Mouse (Mus musculus) right cerebral cortex, postnatal 14 days (tissue): ENCODE data around the gene Ankmy1.

ENCODE experiments used
- DNase-seq: peaks from one replicate; pipeline ENCODE4 v3.0.0; 2022

Ankmy1 gene

DNA sequence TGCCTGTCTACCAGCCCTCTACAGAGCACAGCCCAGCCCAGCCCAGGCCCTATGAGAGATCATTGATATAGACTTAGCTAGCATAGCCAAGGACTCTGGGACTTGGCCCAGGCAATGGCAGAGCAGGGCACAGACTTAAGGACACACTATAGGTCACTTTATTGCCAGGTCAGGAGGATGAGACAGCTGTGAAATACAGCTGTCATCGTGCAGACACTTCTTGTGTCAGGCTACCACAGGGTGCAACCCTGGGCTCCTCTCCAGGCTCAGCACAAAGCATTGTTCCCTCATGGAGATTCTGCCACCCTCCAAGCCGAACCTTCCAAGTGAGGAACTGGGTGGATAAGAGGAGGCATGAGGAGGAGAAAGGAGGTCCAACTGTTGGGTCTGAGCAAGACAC, 32.7 kb downstream of the Ankmy1 start:
- DNase-seq, result no peak

DNA sequence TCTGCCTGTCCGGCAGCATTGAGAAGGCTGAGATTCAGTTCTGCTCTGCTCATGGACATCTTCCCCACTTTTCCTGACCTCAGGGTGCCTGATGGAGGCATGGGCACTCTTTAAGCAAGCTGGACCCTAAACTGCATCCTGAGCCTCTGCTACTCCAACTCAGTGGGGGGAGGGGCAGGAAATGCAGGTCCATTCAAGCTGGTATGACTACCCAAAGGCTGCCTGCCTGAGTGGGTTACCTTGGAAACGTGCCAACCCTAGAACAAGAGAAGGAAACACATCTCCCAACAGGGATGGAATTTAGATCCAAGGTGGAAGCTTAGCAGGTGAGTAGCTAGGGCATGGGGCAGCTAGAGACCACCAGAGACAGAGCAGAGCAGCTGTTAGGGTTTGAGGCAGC, 36.5 kb downstream of the Ankmy1 start:
- DNase-seq, result peak; percentile 42

DNA sequence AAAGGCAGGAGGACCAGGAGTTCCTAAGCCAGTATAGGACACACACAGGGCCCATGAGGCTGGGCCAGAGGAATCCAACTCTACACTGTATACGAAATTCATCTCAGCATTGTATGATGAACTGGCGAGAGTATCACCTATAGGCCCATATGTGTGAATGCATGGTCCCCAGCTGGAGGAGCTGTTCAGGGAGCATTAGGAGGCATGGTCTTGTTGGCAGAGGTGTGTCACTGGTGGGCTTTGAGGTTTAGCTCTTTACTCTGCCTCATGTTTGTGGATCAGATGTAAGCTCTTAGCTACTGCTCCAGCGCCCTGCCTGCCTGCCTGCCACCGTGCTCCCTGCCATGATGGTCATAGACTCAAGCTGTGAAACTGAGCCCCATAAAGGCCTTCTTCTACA, 39.4 kb downstream of the Ankmy1 start:
- no peak for DNase-seq

DNA sequence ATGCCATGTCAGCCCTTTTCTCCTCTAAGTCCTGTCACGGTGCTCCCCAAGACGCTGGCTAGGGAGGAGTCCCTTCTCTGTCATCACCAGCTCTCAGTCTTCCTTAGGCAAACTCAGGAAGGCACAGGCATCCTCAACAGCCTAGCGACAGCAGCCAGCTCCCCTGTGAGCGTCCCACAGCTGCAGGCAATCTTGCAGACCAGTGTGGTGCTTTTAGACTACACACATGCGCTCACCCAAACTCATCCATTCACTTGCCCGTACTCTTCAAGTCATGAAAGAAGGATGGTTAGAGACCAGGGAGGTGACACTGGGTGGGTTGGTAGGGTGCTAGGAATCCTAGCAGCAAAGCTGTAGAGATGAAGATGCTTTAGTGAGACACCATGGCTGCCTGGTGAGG, 41.2 kb downstream of the Ankmy1 start:
- DNase-seq, result no peak

DNA sequence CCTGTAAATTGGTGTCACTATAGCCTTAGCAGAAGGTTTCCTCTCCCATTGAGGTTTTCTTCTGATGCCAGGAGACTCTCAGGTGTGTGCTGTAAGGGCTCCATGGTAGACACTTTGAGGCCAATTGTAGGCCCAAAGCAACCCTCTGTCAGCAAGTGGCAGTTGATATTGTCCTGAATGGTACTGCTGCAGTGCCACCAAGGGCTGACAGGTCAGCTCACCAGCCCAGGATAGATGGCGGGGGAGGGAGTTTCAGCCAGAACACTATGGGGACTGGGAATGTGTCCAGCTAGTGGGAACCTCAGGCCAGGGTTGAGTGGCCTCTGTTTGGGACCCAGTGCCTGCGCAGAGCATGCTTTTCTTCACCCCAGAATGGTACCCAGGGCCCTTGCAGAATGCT, 50.3 kb downstream of the Ankmy1 start:
- no peak for DNase-seq

DNA sequence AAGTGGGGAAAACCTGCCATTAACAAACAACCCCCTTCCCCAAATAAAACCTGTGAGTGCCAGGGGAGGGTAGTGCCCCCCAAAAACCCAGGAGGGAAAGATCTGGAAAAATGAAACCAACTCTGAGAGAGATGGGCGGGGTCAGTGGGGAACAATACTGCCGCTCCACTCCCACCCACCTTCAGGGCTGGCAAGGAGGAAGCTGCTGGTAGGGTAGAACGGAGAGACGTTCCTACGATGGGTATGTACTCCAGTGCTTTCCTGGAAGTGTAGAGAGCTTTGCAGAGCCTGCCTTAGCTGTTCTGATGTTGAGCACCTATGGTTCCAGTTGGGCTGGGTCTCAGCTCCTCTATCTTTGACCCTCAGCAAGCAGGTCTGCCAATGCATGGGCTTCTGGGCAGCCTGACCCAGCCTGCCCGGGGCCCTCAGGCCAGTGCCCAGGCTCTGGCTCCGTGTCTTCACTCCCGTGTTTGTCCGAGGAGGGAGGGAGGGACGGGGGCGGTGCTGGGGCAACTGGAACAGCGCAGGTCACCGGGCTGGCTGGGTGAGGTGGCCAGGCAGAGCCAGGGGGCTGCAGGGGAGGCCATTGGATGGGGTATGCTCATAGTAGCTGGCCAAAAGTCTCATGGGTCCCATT, 52.6 kb downstream of the Ankmy1 start:
- DNase-seq, result no peak

DNA sequence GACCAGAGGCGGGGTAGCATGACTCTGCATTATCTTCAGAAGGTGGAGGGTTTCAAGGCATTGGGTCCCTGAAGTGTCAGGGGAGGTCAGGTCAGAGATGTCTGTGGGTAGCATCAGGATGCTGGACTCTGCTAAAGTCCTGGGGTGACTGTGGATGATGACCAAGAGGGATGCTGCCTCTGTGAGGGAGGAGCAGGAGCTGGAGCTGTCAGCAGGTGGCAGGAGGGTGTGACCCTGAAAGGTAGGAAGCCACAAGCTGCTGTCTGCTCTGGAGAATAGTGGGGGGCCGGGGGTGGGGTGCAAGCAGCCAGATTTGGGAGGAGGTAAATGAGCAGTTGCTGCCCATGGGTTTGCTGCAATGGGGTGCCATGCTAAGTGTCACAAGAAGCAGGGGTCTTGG, 53.2 kb downstream of the Ankmy1 start:
- no peak for DNase-seq

DNA sequence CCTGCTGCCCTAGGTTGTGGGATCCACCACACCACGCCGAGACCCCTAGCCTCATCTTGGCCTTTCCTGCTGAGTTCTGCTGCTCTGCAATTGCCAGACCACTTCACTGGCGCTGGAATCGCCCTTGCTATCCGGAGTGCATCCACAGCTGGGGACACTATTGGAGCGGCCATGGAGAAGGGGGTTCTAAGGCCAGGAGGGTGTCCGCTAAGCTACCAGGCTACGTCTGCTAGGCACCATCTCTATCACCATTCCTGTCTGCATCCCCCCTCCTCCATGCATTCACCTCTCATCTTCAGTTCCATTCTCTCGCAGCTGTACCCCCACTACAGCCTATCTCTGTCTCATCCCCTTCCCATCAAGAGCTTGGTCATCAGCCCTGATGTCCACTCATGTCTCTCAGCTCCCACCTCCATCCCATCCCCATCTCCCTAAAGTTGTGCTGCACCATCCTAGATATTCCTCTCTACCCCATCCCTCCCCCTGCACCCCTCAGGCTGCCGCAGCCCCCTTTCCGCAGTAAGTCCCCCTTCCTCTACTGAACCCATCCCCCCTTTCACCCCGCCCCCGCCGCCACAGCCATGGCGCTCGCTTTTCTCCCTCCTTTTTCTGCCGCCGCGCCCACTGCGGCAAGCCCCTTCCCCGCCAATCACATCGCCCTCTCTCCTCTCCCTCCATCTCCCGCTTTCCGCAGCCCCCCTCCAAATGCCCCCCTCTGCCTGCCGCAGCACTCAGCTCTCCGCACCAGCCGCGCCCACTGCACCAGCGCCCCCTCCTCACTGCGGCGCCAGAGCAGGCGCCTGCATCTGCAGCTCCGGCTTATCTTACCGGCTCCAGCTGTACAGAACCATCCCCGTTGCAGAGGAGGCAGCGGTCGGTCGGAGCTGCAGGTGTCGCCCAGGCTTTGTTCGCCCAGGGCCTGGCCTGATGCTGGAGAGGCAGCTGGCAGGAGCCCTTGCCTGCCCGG, 54.5 kb downstream of the Ankmy1 start:
- peak; percentile 67 for DNase-seq

DNA sequence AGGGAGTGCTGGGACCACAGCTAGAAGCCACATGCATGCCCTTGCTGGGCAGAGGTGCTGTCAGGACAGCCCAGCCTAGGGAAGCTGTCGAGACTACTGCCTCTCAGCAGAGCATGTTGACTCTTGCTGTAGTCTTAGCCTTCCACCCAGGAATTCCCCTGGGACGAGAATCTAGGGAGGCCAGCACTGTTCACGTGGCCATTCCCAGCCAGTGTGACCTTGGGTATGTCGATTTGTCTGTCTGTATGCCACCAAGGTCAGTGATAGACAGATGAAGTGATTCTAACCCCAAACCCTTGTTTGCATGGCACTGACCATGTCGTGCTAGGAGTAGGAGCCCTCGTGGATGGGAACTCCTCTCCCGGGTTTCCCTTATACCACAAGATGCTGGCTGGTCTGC, 56.8 kb downstream of the Ankmy1 start:
- no peak for DNase-seq

DNA sequence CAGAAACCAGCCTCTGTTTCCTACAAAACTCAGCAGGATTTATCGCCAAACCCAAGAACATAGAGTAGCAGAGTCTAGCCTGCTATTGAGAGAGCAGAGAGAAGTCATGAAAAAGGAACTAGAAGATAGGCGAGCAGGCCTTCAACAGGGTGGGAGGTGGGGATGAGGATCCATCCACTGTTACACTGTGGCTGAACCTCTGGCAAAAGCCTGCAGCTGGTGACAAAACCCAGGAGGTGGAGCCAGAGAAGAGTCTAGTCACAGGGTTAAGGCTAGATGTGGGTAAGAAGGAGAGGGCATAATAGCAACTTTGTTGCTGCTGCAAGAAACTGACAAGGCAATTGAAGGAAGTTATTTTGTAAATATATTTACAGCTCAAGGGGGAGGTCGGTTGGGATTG, 61.3 kb downstream of the Ankmy1 start:
- no peak for DNase-seq

DNA sequence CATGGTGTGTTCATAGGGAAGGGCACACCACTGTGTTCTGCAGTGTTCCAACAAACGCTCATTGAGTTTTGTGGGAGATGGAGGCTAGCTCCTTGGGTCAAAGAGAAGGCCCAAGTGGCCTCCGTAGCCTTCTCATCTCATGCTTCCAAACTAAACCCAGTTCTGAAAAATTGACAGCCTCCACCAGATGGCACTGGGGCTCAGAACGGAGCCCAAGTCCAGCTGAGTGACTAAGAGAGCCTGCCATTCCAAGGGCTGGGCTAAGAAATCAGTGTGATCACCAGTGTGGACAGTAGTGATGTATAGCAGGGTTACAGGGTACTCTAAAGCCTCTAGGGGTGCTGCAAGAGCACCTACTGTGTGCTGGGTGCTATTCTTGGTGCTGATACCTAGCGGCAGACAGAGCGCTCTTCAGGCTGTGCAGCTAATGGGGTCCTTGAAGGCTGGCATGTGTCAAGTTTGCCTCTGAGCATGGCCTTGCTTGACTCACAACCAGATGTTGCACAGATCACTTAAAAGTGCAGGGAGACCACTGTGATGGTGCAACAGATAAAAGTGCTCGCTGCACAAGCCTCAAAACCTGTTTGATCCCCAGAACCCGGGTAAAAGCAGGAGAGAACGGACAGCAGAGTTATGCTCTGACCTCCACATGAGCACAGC, 62.3 kb downstream of the Ankmy1 start:
- no peak for DNase-seq

DNA sequence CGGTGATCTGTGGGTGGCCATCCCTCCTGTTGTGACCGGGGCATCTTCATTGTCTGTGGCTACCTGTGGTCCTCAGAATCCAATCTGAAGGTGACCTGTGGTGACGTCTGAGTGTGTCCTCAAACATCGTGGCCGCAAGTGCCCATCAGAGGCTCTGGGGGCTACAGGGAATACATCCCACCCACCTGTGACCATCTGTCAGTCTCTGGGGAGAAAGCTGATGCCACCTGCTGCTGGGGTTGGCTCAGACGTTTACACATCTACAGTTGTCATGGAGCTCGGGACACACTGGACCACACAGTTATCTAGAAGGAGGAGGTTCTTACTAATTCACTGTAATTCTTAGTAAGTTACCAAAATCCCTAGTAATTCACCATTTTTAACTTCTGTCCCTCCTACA, 63.5 kb downstream of the Ankmy1 start:
- no peak for DNase-seq

DNA sequence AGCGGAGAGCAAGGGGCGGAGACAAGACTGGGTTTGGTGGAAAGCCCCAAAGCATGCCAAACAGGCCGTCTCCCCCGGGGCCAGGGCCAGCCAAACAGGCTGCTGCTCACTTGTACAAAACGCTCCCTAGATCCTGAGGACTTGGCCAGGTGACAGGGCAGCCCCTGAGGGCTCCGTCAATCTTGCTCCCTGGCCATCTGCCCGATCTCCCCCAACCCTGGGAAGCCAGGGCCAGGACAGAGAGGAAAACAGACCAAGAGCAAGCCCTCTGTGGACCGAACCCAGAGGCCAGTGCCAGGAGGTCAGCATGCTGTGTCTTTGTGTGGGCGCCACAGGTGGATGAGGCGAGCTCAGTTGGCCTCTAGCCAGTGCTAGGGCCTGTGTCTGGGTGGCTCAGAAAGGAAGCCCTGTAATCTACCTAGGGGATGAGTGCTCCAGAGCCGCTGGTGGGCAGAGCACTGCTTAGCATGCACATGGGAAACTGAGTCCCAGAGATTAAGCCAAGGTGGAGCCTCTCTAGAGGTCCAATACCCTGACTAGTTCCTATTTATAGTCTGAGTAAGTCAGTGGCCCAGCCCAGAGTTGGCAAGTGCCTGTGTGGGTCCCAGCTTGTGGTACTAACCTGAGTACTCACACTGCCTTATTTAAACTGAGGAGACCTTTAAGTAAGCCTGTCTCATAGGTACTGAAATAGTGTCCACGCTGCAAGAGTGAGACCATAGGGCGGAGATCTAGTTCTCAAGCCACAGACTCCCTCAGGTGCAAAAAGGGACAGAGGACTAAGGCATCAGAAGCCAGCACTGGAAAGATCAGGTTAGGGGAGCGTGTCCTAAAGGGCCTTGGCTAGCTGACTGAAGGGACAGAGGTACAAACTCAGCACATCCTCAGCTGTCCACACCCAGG, 64.5 kb downstream of the Ankmy1 start:
- no peak for DNase-seq

DNA sequence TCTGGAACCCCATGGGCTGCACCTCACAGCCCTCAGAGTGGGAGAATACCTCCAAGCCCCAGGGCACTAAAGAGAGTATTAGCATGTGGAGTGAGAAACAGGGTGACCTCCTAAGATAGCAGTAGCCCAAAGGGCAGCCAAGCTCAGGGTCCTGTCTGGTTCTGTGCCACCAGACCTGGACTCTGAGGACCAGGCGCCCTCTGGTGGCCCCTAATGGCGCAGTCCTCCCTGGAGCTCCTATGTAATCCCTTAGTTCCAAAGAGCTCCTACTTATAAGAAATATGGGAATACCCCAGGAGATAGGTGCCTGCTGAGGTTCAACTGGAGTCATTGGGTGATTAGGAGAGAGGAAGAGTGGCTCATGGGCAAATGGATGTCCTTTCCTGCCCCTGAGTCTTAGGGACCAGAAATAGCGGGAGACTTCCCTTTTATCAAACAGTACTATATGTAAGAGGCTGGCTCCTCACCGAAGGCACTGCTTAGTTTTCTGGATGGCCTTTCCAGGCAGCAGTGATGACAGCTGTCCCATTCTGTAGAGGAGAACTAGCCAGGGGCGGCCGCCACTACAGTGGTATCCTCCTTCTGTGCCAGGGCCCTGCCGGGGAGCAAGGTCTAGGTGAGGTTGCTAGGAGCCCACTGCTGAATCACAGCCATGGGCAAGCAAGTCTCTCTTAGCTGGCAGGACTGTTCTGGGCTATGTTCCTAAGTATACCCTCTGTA, 68.6 kb downstream of the Ankmy1 start:
- DNase-seq, result peak; percentile 86

DNA sequence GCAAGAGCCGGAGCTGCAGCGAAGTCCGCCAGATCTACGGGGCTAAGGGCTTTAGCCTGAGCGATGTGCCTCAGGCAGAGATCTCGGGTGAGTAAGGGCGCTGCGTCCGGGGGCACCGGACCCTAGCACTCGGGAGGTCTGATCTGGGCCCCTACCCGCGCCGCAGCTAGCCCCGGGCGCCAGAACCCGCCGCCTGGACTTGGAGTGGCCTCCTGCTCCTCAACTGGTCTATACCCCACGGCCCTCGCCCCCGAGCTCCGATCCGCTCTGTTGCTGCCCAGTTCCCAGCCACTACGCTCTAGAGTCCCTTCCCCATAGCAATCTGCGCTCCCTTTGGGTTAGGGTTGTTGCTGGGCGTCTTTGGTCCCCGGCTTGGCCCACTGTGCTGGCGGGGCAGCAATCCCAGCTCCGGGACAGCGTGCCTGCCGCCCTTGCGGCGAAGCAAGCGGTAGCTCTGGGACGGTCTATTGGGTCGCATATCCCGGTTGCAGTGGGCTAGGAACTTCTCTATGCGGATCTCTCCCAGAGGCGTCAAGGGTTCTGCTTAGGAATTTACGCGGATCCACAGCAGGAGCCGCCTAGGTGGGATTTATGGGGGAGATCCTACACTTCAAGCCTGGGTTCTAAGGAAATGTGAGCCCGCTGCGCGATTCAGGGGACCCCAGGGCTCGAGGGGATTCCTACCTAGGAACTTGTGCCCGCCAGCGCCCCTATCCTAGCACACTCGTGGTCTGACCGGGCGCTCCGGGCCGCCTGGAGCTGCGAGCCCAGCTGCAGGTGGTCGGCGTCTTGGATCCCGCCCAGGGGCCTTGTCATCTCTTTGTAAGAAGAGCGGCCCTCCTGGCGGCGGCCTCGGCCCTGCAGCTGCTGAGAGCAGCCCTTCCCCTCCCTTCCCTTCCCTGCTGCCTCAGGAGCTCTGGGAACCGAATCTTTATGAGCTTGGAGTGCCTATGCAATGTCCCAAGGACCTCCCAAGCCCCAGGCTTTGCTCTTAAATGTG, 70.4 kb downstream of the Ankmy1 start:
- peak; percentile 74 for DNase-seq

DNA sequence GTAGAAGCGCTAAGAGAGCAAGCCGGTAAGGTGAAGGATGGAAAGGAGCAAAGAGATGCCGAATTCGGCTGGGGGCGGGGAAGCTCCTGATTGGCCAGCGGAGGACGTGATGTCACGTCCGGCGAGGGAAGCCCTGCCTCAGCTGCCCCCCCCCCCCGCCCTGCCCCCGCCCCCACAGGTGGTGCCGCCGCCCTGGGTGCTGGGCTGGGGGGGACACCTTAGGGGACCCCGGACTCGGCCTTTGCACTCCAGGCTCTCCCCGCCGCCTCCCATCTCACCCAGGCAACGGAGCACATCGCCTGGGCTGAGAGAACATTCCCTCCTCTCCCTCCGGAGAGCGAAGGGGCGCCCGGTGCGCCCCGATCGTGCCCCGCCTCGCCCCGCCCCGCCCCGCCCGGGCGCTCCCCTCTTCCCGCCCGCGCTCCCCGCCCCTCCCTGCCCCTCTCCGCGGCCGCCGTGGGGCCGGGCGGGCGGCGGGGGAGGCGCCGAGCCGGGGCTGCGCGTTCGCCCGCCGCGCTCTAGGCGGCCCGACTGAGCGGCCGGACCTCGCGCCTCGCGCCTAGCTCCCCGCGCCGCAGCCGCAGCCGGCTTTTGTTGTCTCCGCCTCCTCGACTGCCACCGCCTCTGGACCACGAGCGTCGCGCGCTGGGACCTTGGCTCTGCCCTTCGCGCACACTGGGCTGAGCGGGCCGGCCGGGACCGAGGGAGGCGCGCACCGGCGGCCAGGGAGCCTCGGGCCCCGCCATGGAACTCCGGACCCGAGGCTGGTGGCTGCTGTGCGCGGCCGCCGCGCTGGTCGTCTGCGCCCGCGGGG, 71.3 kb downstream of the Ankmy1 start, which contains the start of gene Gpc1:
Gpc1 (plus strand) TSS at position 458 of the 814 bp plus-strand sequence.
- peak; percentile 86 for DNase-seq

DNA sequence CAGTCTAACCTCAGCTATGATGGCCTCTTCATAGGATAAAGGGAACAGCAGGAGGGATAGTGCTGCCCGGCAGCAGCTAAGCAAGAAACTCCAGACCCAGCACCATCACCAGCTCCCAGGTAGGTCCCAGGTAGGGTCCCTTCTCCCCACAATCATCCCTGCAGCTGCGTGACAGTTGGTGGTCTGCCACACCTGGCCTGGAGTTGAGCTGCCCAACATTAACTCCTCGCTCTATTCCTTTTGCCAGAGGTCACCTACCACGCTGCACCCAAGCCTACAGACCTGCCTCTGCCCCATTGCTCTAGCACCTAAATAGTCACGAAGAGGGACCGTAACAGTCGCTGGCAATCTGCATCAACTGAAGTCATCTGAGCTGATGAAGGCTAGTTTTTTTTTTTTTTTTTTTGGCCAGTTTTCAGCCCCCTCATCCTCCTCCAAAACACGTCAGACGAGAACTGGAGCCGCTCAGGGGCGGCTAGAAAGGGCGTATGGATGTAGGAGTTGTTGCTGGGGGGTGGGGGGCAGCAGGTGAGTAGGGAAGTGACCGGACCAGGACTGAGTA, 72.0 kb downstream of the Ankmy1 start:
- no peak for DNase-seq

DNA sequence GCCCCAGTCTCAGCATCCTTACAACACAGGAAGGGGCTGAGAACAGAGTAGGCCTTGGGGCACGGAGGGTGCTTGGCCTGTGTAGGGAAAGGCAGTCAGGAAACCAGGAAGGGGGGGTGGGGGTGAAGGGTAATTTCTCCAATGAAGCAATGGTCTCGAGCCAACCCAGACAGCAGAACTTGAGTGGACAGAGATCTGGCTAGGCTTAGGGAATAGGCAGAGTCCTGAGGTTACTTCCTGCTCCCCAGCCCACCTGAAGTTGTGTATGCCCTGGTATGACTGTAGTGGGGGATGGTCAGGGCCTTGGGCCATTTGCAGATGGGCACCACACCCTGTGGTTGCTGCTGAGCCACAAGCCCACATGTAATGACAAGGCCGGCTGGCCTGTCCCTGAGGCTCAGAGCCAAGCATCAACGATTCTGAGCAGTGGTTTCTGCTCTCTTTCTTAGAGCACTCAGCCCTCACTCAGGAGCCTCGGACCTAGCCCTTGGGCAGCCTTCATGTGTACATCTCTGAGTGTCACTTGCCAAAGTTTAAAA, 86.9 kb downstream of the Ankmy1 start:
- no peak for DNase-seq

DNA sequence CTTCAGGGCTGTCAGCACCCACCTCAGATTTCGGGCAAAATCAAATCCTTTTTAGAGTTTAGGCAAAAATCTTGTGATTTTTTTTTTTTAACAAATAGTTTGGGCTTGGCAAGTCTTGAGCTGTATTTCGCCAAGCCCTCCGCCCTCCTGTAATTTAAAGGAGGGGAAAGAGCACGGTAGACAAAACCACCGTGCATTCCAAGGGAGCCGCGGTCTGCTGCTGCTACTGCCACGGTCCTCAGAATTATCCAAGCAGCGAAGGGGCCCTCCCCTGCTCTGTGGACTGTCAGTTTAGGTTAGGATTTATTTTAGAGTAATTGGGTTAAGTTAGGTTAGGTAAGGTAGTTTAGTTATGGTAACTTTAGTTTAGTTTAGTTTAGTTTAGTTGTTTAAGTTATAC, 87.6 kb downstream of the Ankmy1 start:
- DNase-seq, result no peak
